In genomic region chr16:76000127-76000526, GRCm38 (mm10) we compare ENCODE assay signal across 19 mouse cellular contexts.
"Had no signal": no experiment of that assay in that cellular context is flagged by ENCODE, and none has a peak within 500 bp of the region (broad histone marks: within the 10 kb centered on the region; RNA-seq: fewer than 3 reads in every experiment).

No protein-coding gene starts in this region.

- DNase-seq: lung, adult 18-20 months; lung, embryonic 14.5 days; lung, postnatal 10 days; lung, postnatal 4 days; midbrain, embryonic 14.5 days; retina, postnatal 1 day; right cerebral cortex, adult 18-20 months; right cerebral cortex, postnatal 25 days; right cerebral cortex, postnatal 4 days; spleen, adult 18-20 months; thymus, adult 18-20 months; thymus, postnatal 14 days; thymus, postnatal 4 days had no signal

- H3K36me3 ChIP-seq: midbrain, embryonic 10.5 days; midbrain, embryonic 12.5 days; neural tube, embryonic 13.5 days; neural tube, embryonic 15.5 days had no signal

- H3K4me1 ChIP-seq: midbrain, embryonic 10.5 days; midbrain, embryonic 12.5 days had no signal

- H3K9ac ChIP-seq: lung, embryonic 14.5 days; midbrain, embryonic 12.5 days; neural tube, embryonic 13.5 days; neural tube, embryonic 15.5 days had no signal

- H3K4me3 ChIP-seq: midbrain, embryonic 10.5 days; midbrain, embryonic 12.5 days; myocyte; neural tube, embryonic 13.5 days; neural tube, embryonic 15.5 days had no signal

- H3K9me3 ChIP-seq: midbrain, embryonic 10.5 days; midbrain, embryonic 12.5 days; neural tube, embryonic 13.5 days; neural tube, embryonic 15.5 days had no signal

- ATAC-seq: midbrain, embryonic 16.5 days had no signal

- H3K4me2 ChIP-seq: lung, embryonic 14.5 days; midbrain, embryonic 12.5 days; neural tube, embryonic 13.5 days; neural tube, embryonic 15.5 days had no signal

- H3K27ac ChIP-seq: midbrain, embryonic 10.5 days; midbrain, embryonic 12.5 days; neural tube, embryonic 15.5 days had no signal

- H3K27me3 ChIP-seq: midbrain, embryonic 12.5 days; neural tube, embryonic 13.5 days; neural tube, embryonic 15.5 days had no signal
